Mouse (Mus musculus): ENCODE data around the gene Tmem189.

DNA sequence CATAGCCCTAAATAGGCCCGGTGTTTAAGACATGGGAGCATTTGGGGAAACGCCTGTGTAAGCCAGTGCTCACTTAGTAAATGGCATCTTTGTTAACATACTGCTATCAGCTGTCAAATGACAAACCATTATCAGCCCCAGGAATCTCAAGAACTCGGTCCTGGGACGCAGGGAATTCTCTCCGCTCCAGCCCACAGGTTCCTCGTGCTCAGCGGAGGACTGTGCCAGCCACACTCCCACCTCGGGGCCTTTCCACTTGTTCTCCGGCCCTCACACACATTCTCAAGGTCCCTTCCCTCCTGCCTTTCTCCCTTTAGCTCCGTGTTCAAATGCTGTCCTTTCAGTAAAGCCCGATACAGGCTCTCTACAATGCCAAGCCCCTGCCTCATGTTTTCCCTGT is 30.9 kb downstream of the Tmem189 start:
- TF ChIP-seq TAL1 (IDR thresholded peaks at IDR 0.05; ENCODE audit: low read length) (no peak), GATA1 (IDR thresholded peaks at IDR 0.05; ENCODE audit: low read length) (no peak)
